Mouse (Mus musculus): ENCODE data around the gene Fam92b.

Gene Fam92b

DNA sequence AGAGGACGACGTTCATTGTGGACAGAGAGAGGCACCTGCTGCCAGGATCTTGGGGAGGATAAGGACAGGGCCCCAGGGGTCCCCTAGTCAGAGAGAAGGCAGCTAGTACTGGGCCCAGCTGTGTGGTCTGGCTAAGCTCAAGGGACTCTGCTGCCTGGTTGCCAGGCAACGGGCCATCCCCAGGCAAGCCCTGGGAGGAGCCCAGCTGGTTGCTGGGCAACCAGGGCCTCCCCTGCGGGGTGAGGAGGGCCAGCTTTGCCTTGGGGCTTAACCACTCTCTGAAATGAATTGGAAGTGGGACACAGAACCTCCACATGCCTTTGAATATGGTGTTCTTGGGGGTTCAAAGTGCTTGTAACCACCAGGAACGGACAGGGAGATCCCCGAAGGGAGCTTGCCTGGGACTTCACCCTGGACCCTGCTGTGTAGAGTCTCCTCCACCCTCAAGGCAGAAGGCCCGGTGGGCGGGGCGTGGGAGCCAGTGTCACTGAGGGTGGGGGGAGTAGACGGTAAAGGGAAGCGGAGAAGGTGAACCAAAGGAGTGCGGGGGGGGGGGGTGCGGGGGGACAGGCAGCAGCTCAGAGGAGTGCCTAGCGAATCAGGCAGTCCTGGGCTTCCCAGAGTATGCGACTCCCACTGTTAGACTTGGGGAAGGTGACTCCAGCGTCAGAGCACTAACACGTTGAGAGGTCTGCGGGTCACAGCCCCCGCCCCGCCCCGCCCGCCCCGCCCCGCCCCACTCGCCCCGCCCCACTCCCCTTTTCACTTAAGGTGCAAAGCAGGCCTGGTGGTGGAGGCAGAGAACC is at the start of gene Fam92b:
Fam92b (minus strand) TSS at position 149 of the 806 bp plus-strand sequence.
- DNase-seq (ENCODE audit: low read depth, low spot score): no peak

DNA sequence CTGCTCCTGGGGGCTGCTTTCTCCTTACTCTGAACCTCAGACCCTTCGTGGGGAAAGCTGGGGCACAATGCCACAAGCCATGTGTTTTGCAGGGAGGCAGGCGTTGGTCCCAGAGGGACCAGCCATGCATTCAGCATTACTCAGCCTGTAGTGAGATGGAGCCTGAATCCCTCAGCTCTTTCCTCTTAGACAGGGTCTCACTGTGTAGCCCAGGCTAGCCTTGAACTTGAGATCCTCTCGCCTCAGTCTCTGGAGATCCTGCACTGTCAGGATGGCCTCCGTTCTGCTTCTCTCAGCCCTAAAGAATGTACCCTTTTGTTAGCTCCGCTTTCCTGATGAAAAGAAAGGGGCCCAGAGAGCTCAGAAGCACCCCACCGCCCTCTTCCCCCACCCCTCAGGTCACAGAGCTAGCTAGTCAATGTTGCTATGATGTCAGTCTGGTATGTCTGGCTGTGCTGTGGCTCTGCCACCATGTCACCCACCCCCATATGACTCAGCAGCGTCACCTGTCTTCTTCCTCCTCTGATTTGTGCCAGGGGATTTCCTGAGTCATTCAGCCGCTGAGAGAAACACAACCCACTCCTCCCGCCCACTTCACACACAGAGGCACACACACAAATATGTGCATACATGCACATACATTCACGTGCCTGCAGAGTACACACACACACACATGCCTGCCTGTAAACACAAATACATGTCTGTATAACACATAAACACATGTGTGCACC is 48.3 kb upstream of the Fam92b start:
- peak; percentile 84 for DNase-seq (ENCODE audit: low read depth, low spot score)

- no peak for DNase-seq (ENCODE audit: low read depth, low spot score)
Observed at GRCm38 (mm10) chr8:120224521-120225420, 47.5 kb upstream of the Fam92b start.

DNA sequence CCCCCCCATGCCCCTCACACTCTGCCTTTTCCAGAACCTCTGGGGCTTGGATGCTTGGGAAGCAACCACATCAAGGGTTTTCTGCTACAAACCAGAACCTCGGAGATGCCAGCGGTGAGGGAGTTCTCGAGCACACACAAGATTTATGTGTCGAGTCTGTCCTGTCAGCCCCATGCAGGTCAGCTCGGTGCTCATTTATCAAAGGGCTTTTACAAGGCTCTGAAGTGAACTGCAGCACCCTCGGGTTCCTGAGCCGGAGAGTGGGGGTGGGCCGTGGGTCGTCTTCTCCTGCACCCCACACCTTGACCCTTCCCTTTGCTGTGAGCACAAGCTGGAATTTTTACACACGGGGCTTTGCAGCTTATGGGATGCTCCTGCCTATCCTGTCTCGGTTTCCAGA is 45.3 kb upstream of the Fam92b start:
- DNase-seq (ENCODE audit: low read depth, low spot score): no peak

DNA sequence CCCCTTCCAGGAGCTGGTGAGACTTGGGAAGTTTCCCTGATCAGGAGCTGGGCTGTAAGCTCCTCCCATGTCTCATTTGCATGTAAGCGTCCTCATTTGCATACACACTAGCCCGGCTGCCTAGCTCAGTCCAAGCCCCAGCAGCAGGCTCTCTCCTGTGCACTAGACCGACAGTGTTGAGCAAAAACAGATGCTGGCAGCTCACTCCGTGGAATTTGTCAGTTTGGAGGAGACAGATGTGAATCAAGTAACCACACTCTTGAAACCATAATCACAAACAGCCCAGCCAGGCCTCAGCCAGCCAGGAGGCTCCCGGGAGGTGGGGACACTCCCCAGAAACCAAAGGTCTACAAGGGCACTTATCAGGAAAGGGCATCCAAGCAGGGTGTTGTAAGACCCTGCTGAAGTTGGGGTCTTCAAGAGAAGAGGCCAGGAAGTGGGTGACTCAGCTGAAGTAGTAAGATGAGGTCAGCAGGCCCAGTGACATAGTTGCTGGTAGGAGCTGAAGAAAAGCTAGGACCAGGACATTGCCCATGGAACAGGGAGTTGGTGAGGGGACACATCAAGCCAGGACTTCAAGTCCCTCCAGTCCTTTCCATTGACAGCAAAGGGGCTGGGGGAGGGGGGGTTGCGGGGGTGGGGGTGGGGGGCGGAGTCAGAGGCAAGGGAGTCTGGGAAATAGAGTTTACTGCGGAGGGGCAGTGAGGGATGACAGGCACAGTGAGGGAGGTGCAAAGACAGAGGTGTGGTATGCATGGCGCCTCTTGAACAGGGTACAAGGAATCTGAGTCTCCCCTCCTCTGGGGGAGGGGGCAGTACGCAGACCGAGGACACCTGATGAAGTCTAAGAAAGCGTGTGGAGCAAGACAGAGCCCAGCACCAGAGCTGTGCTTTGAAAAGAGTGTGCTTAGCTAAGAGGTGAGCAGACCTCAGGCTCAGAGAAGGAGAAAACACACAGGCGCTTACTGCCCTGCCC is 39.9 kb upstream of the Fam92b start:
- DNase-seq (ENCODE audit: low read depth, low spot score): no peak

- DNase-seq (ENCODE audit: low read depth, low spot score): no peak
Observed at GRCm38 (mm10) chr8:120215416-120216141, 38.3 kb upstream of the Fam92b start.

GRCm38 (mm10) chr8:120213939-120214338 is 36.7 kb upstream of the Fam92b start:
- no peak for DNase-seq (ENCODE audit: low read depth, low spot score)

DNA sequence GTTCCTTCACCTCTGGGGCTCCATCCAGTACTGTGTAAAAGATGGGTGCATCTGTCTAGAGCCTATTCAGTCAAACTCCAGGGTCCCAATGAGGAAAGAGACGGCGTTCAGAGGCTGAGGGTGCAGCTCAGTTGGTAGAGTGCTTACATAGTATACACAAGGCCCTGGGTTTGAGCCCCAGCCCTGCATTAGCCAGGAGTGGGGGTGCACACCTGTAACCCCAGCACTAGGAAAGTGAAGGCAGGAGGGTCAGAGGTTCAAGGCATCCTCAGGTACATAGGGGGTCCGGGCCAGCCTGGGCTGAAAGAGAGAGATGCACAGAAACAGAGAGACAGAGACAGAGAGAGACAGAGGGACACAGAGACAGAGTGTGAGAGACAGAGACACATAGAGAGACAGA is 36.0 kb upstream of the Fam92b start:
- DNase-seq (ENCODE audit: low read depth, low spot score): no peak

DNA sequence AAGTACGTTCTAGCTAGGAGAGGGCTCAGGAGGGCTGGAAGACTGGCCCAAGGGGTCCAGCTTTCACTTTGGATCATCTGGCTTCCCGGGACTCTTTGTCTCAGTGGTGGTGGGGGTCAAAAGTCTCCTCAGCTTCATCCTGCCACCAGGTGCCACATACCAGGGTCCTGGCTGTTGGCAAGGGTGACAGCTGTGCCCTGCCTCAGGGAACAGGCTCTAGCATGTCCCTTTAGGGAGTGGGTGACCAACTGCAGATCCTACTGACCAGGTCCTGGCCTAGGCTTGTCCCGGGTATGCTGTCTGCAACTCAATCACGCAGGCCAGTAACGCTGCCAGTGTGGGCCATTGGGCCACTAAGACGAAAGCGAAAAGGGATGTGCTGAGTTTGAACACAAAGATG is 35.3 kb upstream of the Fam92b start:
- no peak for DNase-seq (ENCODE audit: low read depth, low spot score)

GRCm38 (mm10) chr8:120211345-120211744 is 34.1 kb upstream of the Fam92b start:
- DNase-seq (ENCODE audit: low read depth, low spot score): no peak

GRCm38 (mm10) chr8:120208113-120208512 is 30.8 kb upstream of the Fam92b start:
- no peak for DNase-seq (ENCODE audit: low read depth, low spot score)

- DNase-seq (ENCODE audit: low read depth, low spot score): no peak
Observed at GRCm38 (mm10) chr8:120207364-120207763, 30.1 kb upstream of the Fam92b start.

GRCm38 (mm10) chr8:120205916-120206315 is 28.6 kb upstream of the Fam92b start:
- DNase-seq (ENCODE audit: low read depth, low spot score): no peak

GRCm38 (mm10) chr8:120204736-120205360 is 27.6 kb upstream of the Fam92b start:
- no peak for DNase-seq (ENCODE audit: low read depth, low spot score)

- DNase-seq (ENCODE audit: low read depth, low spot score): no peak
Observed at GRCm38 (mm10) chr8:120202546-120202945, 25.3 kb upstream of the Fam92b start.

DNA sequence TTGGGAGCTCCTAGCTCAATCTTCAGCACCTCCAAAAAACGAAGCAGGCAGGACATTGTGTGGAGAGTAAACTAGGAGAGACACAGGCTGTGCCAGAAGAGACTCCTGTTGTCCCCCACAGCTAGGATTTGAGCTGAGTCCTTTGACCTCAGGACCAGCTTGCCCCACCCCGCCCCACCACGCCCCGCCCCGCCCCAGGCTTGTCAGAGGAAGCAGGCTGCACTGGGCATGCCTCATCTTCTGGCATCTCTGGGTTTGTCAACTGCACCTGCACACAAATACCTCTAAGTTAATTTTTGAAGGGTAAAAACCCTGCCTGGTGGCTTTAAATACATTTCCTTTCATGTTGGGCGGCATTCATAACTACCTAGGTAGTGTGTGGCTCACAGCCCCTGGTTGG is 24.1 kb upstream of the Fam92b start:
- no peak for DNase-seq (ENCODE audit: low read depth, low spot score)

DNA sequence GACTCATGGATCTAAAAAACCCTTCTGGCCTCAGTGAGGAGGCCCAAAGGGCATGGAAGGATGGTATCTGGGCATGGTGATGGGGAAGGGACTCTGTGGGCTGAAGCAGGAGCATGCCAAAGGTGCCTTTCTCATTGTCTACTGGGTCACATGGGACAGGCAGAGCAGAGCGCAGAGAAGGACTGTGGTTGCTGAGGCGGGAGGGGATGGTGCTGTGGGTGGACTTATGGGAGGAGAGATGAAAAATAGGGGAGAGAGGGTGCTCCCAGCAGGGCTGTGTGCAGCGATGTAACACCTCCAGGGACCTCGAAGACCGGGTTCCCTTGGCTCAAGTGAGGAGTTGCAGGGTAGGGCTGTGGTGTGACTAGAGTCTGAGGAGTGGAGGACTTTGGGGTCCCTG is 14.9 kb upstream of the Fam92b start:
- no peak for DNase-seq (ENCODE audit: low read depth, low spot score)

DNA sequence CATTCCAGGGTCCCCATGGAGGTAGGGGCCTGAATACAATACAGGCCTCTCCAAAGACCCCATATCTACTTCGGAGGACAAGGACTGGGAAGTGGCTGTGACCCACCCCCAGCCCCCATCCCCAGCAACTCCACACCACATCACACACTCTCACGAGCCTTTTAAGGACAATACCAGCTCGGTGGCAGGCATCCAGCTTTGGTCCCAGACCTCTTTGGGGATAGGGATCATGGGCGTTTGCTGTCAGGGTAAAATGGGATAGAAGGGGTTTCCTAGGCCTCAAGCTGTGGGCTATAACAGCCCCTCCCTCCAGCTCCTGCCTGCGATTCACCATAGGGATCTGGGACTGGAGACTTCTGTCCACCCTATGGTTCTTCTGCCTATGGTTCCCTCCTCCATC is 14.4 kb upstream of the Fam92b start:
- no peak for DNase-seq (ENCODE audit: low read depth, low spot score)

DNA sequence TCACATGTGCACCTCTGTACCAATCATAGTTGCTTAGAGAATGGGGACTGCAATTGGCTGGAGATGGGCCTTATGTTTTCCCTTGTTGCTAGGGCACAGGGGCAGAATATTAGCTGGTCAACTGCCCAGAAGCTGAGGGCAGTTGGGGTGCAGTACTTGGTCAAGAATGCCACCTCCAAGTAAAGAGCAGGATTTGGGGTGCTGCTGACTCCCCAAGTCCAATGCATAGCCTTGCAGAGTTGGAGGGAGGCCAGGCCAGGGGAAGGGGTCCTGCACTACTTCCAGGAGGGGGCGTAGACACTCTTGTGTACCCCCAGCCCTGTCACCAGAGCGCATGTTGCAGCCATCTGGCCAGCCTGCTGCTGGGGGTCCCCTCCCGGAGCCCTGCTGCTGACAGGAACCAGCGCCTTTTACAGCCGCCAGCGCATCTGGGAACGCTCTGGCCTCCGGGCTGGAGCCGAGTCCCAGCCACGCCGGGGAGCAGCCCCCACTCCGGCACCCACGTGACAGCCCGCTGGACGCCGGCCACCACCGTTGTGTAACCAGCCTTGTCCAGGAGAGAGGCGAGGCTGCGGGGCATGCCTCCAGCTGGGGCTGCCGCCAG is 13.6 kb upstream of the Fam92b start:
- peak; percentile 50 for DNase-seq (ENCODE audit: low read depth, low spot score)

Measured in telencephalon, adult 2 months (tissue).